Mouse (Mus musculus): Measurements from ENCODE around the gene Mfap4.

GRCm38 (mm10) chr11:61487401-61487800, 2.2 kb downstream of the Mfap4 start:
- TF ChIP-seq CTCF (IDR thresholded peaks at IDR 0.05; ENCODE audit: control insufficient read depth, insufficient read depth, insufficient read length), result no peak
- TF ChIP-seq USF1 (IDR thresholded peaks at IDR 0.05; ENCODE audit: low read depth), result no peak
- no peak for TF ChIP-seq CEBPB (IDR thresholded peaks at IDR 0.05; ENCODE audit: low read depth)
- no peak for TF ChIP-seq MAX (IDR thresholded peaks at IDR 0.05)
- TF ChIP-seq MYOD1 (IDR thresholded peaks at IDR 0.05; ENCODE audit: control insufficient read depth, insufficient read length, low read depth), result peak; percentile 91
